Mouse (Mus musculus) neural tube, embryonic 15.5 days (tissue): Measurements from ENCODE around the gene Sqstm1. TPM values are rescaled to one million over a fixed set of nuclear protein-coding genes. Genes with fewer than 3 reads are reported as not detected.
"Not testable (repeated sequence)": the region's sequence is repeated elsewhere in the genome, so short reads cannot be mapped to it uniquely, and the experiment has no call there.

ENCODE experiments used
- ATAC-seq: fragments of 200-750 bp; cut with Nextera tagmentation; 2 replicates; pipeline ENCODE4 v1.8.0; 2017; ENCODE audit warnings: mild to moderate bottlenecking, moderate TSS enrichment, moderate library complexity; ENCODE audit not compliant: low FRiP score
- H3K27ac ChIP-seq: fragments of 300-500 bp; sonication (generic); replicated peaks from 2 replicates; pipeline ENCODE4 v1.5.1; 2015; ENCODE audit warnings: mild to moderate bottlenecking, inconsistent platforms
- H3K27me3 ChIP-seq: fragments of 300-500 bp; sonication (generic); replicated peaks from 2 replicates; pipeline ENCODE4 v1.6.1; 2015; ENCODE audit warnings: inconsistent platforms
- H3K36me3 ChIP-seq: fragments of 300-500 bp; sonication (generic); 2 replicates; pipeline ENCODE4 v1.6.1; 2015; ENCODE audit warnings: inconsistent platforms
- H3K4me1 ChIP-seq: fragments of 300-500 bp; sonication (generic); 2 replicates; pipeline ENCODE4 v1.6.1; 2015; ENCODE audit warnings: inconsistent platforms
- H3K4me2 ChIP-seq: fragments of 300-500 bp; sonication (generic); 2 replicates; pipeline ENCODE4 v1.6.1; 2015; ENCODE audit warnings: inconsistent platforms, mild to moderate bottlenecking, moderate library complexity
- H3K4me3 ChIP-seq: fragments of 300-500 bp; sonication (generic); replicated peaks from 2 replicates; pipeline ENCODE4 v1.5.1; 2015; ENCODE audit warnings: mild to moderate bottlenecking, inconsistent platforms
- H3K9ac ChIP-seq: fragments of 300-500 bp; sonication (generic); replicated peaks from 2 replicates; pipeline ENCODE4 v1.6.1; 2015; ENCODE audit warnings: mild to moderate bottlenecking, inconsistent platforms
- H3K9me3 ChIP-seq: fragments of 300-500 bp; sonication (generic); replicated peaks from 2 replicates; pipeline ENCODE4 v1.6.1; 2016; ENCODE audit warnings: inconsistent platforms
- WGBS: fragments of 180-500 bp; shearing (Covaris S2); methylation state at CpG from one replicate; pipeline ENCODE4 v1.1.7; 2015; ENCODE audit warnings: mixed read lengths; 5-methylcytosine and 5-hydroxymethylcytosine counted together
- polyA plus RNA-seq: library from polyadenylated mRNA; unstranded; fragments of >200 nt; fragmentation: Nextera tagmentation; extraction: Ambion mirVana; gene quantifications from 2 replicates; pipeline ENCODE4 v1.2.1, GENCODE M21; 2015

The Sqstm1 gene
- polyA plus RNA-seq, 1 experiment from 2014 or later, result 450 TPM

- no peaks in the 10 kb centered on the region for H3K27me3 ChIP-seq
- H3K36me3 ChIP-seq, result peaks cover 46% of the 10 kb centered on the region
- no peaks in the 10 kb centered on the region for H3K4me1 ChIP-seq
- 92% methylated on average over 4 of the region's 4 CpGs for WGBS
- H3K9ac ChIP-seq, result no peak overlapping the region
- H3K27ac ChIP-seq, result no peak overlapping the region
- no peak for ATAC-seq
- H3K9me3 ChIP-seq, result no peaks in the 10 kb centered on the region
- H3K4me2 ChIP-seq, result no peak overlapping the region
- no peak overlapping the region for H3K4me3 ChIP-seq
Observed at GRCm38 (mm10) chr11:50182702-50183101, 27.9 kb downstream of the Sqstm1 start.

- no peak overlapping the region for H3K27ac ChIP-seq
- no peak overlapping the region for H3K4me3 ChIP-seq
- H3K27me3 ChIP-seq, result no peaks in the 10 kb centered on the region
- H3K36me3 ChIP-seq, result peaks cover 44% of the 10 kb centered on the region
- H3K4me2 ChIP-seq, result no peak overlapping the region
- H3K9me3 ChIP-seq, result no peaks in the 10 kb centered on the region
- peaks cover 9% of the 10 kb centered on the region for H3K4me1 ChIP-seq
- 83% methylated on average over 6 of the region's 6 CpGs for WGBS
- no peak overlapping the region for H3K9ac ChIP-seq
- no peak for ATAC-seq
Observed at GRCm38 (mm10) chr11:50180478-50181231, 30.0 kb downstream of the Sqstm1 start.

- peaks cover 44% of the 10 kb centered on the region for H3K36me3 ChIP-seq
Observed at GRCm38 (mm10) chr11:50178532-50179488, 31.8 kb downstream of the Sqstm1 start.

GRCm38 (mm10) chr11:50177111-50177510 is 33.5 kb downstream of the Sqstm1 start:
- no peak overlapping the region for H3K27ac ChIP-seq
- H3K9me3 ChIP-seq, result no peaks in the 10 kb centered on the region
- H3K4me1 ChIP-seq, result peaks cover 15% of the 10 kb centered on the region
- no peak overlapping the region for H3K4me3 ChIP-seq
- H3K27me3 ChIP-seq, result no peaks in the 10 kb centered on the region
- no peak for ATAC-seq
- H3K36me3 ChIP-seq, result peaks cover 31% of the 10 kb centered on the region
- H3K4me2 ChIP-seq, result no peak overlapping the region
- 72% methylated on average over 6 of the region's 6 CpGs for WGBS
- H3K9ac ChIP-seq, result no peak overlapping the region; the same call in 1 of the 2 replicates

More at GRCm38 (mm10) chr11:50178532-50179488, 31.8 kb downstream of the Sqstm1 start:
- Histone ChIP-seq H3K9ac (no peak overlapping the region), H3K27ac (no peak overlapping the region), H3K9me3 (no peaks in the 10 kb centered on the region), H3K27me3 (no peaks in the 10 kb centered on the region), H3K4me2 (no peak overlapping the region), H3K4me1 (peaks cover 15% of the 10 kb centered on the region), H3K4me3 (no peak overlapping the region)
- WGBS, result 88% methylated on average over 5 of the region's 5 CpGs
- ATAC-seq, result no peak

- no peak overlapping the region for H3K9ac ChIP-seq
- H3K4me1 ChIP-seq, result peaks cover 15% of the 10 kb centered on the region
- no peak for ATAC-seq
- no peak overlapping the region for H3K27ac ChIP-seq
- H3K9me3 ChIP-seq, result no peaks in the 10 kb centered on the region
- no peaks in the 10 kb centered on the region for H3K27me3 ChIP-seq
- H3K36me3 ChIP-seq, result peaks cover 36% of the 10 kb centered on the region
- peak overlapping the region; percentile 66 for H3K4me2 ChIP-seq
- 80% methylated on average over 3 of the region's 3 CpGs for WGBS
- H3K4me3 ChIP-seq, result no peak overlapping the region
Observed at GRCm38 (mm10) chr11:50176351-50176750, 34.3 kb downstream of the Sqstm1 start.

GRCm38 (mm10) chr11:50174730-50175187 is 35.9 kb downstream of the Sqstm1 start:
- peak overlapping the region; percentile 66 for H3K4me2 ChIP-seq
- ATAC-seq, result peak; percentile 99
- H3K36me3 ChIP-seq, result peaks cover 46% of the 10 kb centered on the region
- peak overlapping the region; percentile 62 for H3K4me3 ChIP-seq
- WGBS, result 0% methylated on average over 27 of the region's 27 CpGs
- H3K27ac ChIP-seq, result peak overlapping the region; percentile 92
- H3K9ac ChIP-seq, result peak overlapping the region; percentile 73
- no peaks in the 10 kb centered on the region for H3K27me3 ChIP-seq
- no peaks in the 10 kb centered on the region for H3K9me3 ChIP-seq
- peaks cover 15% of the 10 kb centered on the region for H3K4me1 ChIP-seq

GRCm38 (mm10) chr11:50174111-50174729 is 36.4 kb downstream of the Sqstm1 start, which contains the start of gene Mrnip:
Gene Mrnip (plus strand): TSS chr11:50174444.
- H3K9me3 ChIP-seq, H3K27me3 ChIP-seq: not testable (repeated sequence)
- H3K36me3 ChIP-seq, result peaks cover 47% of the 10 kb centered on the region
- H3K4me1 ChIP-seq, result peaks cover 15% of the 10 kb centered on the region
- 5% methylated on average over 19 of the region's 19 CpGs for WGBS
- H3K9ac ChIP-seq, result peak within 1 kb of the TSS; percentile 73
- ATAC-seq, result peak; percentile 43
- H3K4me3 ChIP-seq, result peak within 1 kb of the TSS; percentile 62
- peak within 1 kb of the TSS; percentile 66 for H3K4me2 ChIP-seq
- peak within 1 kb of the TSS; percentile 92 for H3K27ac ChIP-seq

- no peaks in the 10 kb centered on the region for H3K9me3 ChIP-seq
- H3K9ac ChIP-seq, result no peak overlapping the region
- no peak for ATAC-seq
- no peak overlapping the region for H3K4me2 ChIP-seq
- H3K4me3 ChIP-seq, result no peak overlapping the region
- no peak overlapping the region for H3K27ac ChIP-seq
- H3K27me3 ChIP-seq, result no peaks in the 10 kb centered on the region
- WGBS, result 93% methylated on average over 5 of the region's 5 CpGs
- H3K36me3 ChIP-seq, result peaks cover 63% of the 10 kb centered on the region
- H3K4me1 ChIP-seq, result no peaks in the 10 kb centered on the region
Observed at GRCm38 (mm10) chr11:50168352-50168751, 42.3 kb downstream of the Sqstm1 start.

GRCm38 (mm10) chr11:50162338-50163050 is 48.1 kb downstream of the Sqstm1 start:
- Histone ChIP-seq H3K9ac (no peak overlapping the region), H3K36me3 (peaks cover 75% of the 10 kb centered on the region), H3K4me2 (no peak overlapping the region), H3K27me3 (no peaks in the 10 kb centered on the region), H3K27ac (no peak overlapping the region), H3K9me3 (no peaks in the 10 kb centered on the region), H3K4me1 (no peaks in the 10 kb centered on the region), H3K4me3 (no peak overlapping the region)
- WGBS, result 93% methylated on average over 3 of the region's 3 CpGs
- no peak for ATAC-seq

- no peak overlapping the region for H3K4me2 ChIP-seq
- no peaks in the 10 kb centered on the region for H3K27me3 ChIP-seq
- WGBS, result 72% methylated on average over 10 of the region's 10 CpGs
- H3K27ac ChIP-seq, result no peak overlapping the region
- no peak overlapping the region for H3K4me3 ChIP-seq
- H3K36me3 ChIP-seq, result peaks cover 83% of the 10 kb centered on the region
- ATAC-seq, result peak; percentile 52; the same call in 1 of the 2 replicates
- H3K9ac ChIP-seq, result no peak overlapping the region
- H3K9me3 ChIP-seq, result no peaks in the 10 kb centered on the region
- H3K4me1 ChIP-seq, result no peaks in the 10 kb centered on the region
Observed at GRCm38 (mm10) chr11:50161578-50162304, 48.9 kb downstream of the Sqstm1 start.
